Mouse (Mus musculus) frontal cortex, postnatal 14 days (tissue): ENCODE data around the gene Fosl2.

Experiments used
- DNase-seq, 2 experiments: peaks; one replicate each; pipeline ENCODE4 v3.0.0; 2022; ENCODE audit warnings: low spot score in 2 of 2

Fosl2 gene

DNA sequence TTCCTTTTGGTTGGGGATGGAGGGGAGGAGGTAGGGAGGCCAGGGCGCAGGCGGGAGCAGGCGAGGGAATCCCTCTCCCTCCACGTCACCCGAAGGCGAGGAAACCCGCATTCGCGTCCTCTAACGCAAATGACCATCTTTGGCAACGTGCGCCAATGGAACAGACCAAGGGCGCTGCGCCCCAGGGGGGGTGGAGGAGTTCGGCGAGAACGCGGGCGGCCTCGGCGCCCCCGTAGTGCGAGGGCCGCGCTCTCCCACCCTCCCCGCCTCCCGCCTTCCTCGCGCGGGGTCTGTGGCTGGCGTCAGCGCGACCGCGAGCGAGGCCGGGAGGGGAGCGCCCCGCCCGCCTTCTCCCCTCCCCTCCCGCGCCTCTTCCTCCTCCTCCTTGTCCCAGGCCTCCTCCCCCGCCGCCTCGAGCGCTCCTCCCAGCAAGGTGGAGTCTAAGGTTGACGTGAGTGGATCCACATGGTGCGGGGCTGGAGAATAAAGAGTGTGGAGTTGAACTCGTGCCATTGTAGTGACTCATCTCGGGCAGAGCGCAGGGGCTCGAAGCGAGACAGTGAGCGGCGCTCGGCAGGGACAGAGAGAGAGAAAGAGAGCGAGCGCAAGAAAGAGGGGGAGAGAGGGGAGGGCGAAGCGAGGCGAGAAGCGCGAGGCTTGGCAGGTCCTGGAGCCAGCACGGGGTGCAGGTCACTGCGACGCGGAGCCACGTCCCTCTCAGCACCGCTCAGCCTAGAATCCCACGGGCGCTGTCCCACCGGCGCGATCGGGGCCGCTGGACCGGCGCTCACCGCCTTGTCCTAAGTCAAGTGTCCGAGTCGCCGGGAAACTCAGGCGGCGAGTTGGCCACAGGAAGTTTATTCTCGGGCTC is at the start of gene Fosl2:
TSS of gene Fosl2 (plus strand) at position 466 of the 871 bp plus-strand sequence.
- peak; percentile 84 to 90 for DNase-seq

DNA sequence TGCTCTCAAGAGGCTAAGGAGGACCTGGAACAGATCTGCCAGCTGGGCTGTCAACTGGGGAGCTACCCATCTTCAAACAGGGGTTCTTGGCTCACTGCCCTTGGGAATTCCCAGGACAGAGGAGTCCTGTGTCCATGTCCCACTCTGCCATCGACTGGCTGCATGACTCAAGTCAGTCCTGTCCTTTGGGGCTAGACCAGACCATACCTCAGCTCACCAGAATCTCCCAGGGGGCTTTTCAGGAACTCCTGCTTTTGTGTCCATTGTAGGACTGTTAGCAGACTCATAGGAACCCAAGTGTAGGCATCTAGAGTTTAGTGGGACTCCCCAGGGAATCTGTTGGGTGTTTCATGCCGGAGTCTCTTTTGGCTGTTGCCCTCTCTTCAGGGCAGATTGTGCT is 49.6 kb upstream of the Fosl2 start:
- DNase-seq: no peak

DNA sequence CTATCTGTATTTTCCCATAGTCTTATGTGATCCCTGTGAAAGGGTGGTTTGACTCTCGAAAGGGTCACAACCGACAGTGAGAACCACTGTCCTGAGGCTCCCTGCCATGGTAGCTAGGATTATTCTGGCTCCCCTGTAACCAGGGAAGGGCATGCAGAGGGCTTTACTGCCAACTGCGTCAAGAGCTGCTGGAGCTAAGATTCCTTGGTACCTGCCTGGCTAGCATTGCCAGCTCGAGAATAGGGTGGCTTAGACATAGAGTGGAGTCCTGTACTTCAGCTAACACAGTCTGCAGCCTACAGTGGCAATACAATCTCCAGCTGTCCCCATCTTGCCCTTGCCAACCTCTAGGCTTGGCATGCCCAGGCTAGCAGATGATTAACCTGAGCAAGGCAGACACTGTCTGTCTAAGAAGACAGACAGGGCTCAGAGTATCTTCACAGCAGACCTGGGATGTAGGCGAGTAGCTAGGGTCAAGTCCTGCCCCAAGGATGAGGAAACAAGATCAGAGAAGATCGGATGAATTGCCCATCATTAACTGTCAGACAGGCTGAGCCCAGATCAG is 49.0 kb upstream of the Fosl2 start:
- no peak for DNase-seq

DNA sequence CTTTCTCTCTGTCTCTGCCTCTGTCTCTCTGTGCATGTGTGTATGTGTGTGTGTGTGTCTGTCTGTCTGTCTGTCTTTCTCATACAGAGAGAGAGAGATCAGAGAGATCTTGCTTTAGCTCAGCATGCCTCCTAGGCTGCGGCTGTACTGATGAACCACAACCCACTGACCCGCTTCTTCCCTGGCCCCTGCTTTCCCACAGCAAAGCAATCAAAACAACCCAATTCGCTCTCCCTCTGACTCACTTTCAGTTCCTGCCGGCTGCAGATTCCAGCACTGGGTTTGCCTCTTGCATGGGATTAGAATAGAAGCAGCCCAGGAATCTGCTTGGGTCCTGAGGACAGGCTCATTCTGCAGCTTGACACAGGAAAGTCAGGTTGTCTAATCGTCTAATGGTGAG is 46.1 kb upstream of the Fosl2 start:
- no peak for DNase-seq

DNA sequence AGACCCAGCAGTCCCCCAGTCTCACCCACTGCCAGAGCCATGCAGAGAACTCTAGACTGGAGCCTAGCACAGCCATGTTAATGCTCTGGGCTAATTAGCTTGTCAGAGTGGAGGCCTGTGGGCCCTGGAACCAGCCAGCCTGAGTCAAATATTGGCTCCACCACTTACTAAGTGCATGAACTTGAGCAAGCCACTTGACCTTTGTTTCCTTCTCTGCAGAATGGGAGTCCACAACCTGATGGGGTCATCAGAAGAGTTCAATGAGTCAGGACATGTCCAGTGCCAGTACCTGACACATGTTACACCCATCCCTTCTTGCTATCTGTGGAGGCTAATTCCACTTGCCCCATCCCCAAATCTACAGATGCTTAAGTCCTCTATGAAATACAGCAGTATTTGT is 43.3 kb upstream of the Fosl2 start:
- no peak for DNase-seq

DNA sequence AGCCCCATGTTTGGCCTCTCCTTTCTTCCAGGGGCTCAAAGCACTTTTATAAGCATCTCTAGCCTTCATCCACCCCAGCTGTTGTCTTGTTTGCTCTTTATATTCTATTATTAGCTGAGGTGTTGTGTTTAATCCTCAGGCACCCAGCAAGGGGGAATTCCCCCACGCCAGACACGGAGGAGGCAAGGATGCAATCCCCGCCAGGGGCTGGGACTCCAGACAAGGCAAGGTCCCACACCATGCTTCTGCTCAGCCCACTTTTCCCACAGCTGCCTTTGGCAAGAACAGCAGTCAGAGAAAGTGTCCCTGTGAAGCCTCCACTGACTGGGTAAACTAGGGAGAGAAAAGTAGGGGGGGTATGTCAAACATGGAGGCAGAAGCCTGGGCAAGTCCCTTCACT is 36.9 kb upstream of the Fosl2 start:
- no peak for DNase-seq

DNA sequence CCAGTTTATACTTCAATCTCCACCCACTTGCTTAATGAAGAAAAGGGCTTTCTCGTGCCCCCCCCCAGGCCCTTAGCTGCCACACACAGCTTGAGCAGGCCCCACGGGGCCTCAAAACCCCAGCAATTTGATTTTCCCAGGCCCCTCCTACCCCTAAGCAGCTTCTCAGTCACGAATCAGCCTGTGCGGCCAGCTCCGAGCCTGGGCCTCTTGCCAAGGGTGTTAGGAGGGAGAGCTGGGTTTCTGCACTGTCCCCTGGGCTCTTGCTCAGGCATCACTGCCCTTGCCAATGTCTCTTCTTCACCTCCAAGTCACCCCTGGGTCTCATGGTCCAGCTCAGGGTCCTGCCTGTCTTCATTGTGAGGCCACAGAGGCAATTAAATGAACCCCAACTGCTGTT is 33.1 kb upstream of the Fosl2 start:
- no peak for DNase-seq

DNA sequence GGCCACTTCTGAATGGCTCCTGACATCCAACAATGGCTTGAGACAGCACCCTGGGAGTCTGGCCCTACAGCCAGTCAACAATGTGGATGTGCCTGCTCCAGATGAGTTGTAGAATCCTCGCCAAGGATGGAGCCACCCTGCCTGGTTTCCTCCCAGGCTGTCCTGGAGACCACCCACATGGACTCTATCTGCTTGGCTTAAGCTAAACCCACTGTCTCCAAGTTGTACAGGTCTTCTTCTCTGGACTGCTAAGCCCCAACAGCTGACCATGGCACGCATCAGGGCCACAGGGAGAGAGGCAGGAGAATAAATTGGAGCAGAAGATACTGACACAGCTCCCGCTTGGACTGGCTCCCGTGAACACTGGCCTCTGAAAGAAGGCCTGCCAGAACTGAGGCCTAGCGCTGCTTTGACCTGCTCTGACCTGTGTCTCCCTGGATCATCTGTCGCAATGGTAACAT is 32.6 kb upstream of the Fosl2 start:
- no peak for DNase-seq

DNA sequence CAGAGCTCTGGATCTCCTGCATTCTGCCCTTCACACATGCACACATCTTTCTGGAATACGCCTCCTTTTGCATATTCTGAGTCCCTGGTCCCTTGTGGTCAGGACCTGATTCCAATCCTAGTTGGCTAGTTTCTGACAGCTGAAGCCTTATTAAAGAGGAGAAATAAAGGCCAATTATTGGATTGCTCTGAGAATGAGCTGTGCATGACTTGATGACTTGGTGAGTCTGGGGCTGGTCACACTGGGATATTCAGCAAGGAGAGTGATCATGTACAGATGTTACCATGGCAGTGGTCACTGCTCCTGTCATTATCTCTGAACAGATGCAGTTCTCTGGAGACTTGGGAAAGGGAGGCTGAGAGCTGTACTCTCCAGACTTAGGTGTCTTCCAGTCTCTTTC is 32.1 kb upstream of the Fosl2 start:
- no peak for DNase-seq

DNA sequence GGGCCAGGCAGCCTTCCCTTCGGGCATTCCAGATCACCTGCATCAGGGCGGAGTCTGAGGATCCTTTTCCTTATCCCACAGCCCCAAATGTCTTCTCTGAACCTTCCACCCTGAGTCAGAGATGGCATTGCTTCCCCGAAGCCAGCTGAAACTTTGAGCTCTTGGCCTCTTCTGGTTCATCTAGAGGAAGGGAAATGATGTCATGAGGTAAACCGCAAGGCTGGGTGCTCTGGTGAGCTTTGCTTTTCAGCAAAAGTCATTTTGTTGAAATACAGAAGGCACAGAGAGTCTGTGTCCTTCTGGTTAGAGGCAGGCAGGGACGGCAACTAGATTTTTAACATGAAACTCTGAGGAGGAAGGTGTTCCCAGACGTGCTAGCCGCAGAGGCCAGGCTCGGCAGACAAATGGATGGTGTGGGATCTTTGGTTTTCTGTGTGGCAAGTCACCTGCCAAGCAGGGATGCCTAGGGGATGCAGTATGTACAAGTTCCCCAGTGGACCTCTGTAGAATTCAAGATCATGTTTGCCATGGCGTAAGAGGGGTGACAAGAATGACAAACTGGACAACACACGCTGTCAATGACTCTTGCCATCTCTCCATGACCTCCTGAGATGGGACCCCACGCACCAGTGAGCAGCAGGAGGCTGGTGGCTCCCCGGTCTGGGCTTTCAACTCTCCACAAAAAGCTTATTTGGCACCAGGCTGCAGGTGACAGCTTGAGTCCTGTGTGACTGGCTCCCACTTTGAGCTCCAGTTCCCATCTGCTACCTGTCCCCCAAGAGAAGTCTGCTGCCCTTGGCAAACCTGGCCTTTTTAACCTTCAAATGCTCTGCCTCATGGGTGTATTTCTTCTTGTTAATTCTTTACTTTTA is 31.2 kb upstream of the Fosl2 start:
- no peak for DNase-seq

DNA sequence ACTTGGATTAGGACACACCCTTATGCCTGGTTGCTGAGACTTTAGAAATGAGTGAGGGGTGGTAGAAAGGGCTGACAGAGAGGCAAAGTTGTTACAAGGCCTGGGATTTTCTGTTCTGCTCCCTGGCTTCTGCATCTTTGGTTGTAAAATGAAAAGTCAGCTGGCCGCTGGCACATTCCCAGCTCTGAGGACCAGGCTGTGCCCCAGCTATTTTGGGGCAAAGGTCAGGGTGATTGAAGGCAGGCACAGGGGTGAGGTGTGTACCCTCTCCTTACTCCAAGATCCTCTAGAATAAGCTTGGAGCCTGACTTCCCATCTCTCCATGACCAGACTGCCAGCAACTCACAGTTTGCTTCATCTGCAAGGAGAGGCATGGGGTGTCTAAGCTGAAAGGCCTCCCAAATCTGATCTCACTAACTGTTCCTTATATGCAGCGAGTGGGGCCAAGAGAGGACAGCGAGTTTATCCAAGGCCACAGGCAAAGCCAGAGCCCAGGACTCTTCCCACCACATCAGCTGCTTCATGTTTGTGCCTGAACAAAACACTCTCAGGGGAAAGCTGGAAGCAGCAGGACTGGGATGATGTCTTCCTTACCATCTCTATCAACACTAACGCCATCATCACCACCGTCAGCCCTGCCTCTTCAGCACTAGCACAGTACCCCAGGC is 29.0 kb upstream of the Fosl2 start:
- DNase-seq: no peak

DNA sequence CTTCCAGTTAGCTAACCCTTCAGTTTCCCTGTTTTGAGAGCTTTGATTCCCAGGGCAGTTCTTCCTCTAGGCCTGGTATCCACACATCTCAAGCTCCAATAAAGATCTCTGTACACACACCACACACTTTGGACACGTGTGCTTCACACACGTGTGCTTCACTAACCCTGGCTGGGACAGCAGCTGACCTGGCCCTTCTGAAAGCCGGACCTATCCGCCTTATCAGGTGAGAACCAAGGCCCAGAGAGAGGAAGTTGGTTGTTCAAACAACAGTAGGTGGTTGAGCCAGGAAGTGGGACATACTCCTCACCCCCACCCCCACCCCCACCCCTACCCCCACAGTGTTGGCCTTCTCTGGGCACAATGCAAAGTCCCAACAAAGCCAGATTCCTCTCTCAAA is 24.9 kb upstream of the Fosl2 start:
- no peak for DNase-seq

DNA sequence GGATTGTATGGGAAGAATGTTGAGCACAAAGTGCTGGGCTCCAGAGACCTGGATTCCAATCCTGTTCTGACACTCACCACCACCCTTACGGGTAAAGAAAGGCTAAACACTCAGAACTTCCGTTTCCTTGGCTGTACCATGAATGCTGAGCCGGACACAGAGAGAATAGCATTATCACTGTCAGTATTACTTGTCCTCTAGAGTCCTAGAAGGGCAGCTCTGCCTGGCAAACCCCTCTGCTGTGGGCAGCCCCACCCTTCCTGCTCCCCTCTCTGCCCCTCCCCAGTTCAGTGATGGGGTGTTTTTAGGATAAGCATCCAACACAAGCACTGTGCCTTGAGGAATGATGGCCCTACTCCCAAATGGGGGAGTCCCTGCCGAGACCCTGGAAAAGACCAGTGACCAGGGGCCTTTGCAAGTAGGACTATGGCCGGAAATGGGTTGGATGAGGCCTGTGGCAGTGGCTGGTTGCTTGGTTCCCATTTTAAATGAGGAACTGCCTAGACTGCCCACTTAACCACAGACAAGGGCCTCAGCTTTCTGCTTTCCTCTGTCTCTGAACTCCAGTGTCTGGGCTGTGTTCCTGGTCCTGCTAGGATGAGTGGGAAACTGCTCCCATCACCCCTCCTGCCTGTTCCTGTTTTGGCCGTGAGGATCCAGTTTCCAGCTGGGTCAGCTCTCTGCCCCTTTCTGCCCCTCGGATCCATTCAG is 23.2 kb upstream of the Fosl2 start:
- DNase-seq: no peak

DNA sequence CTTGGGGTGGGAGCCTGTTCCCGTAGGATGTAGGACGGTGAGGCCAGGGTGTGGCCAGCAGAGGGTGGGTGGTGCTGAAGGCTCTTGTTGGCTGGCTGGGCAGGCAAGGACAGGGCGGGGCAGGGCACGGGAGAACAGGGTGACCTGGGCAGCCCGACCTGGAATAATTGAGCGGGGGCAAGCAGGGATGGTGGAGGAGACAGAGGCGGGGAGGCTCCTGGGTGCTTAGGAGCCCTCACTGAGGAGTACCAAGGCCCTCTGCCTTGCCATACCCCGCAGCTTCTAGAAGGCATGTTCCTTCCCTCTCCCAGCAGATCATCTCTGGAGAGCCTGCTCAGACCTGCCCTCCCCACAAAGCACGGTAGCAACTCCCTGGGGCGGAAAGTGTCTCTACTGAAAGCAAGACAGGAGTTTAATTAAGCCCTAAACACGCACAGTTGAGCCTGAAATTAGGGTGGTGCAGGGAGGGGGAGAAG is 14.7 kb upstream of the Fosl2 start:
- DNase-seq: no peak

DNA sequence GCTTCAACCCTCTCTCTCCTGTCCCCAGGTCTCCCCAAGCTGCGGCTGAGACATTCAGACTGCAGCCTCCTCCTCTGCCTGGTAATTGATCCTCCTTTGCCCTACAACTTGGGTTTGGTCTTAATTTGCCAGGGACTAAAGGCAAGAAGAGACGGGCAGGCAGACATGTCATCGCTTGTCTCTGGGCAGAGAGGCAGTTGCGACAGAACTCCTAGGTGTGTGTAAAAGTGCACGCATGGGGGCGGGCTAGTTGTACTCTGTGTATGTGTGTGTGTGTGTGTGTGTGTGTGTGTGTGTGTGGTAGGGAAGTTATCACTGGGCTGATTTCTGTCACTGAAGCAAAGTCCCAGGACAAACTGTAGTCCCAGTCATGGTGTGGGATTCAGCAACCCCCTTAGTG is 13.7 kb upstream of the Fosl2 start:
- DNase-seq: no peak

DNA sequence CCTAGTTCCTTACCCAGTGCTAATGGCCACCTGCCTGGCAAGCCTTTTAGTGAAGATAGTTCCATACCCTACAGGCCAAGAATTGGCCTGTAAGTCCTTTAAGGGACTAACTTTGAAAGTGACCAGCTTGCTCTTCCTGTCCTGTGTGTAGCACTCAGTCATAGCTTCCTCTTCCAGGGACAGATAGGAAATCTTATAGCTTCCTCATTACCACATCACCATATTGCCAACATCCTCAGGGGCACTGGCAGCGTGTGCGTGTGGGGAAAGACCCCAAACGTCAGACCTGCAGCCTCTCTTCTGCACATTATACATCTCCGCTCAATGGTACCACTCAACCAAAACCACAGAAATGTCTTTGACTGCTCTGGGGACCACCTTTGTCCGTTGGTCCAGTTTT is 13.2 kb upstream of the Fosl2 start:
- no peak for DNase-seq

DNA sequence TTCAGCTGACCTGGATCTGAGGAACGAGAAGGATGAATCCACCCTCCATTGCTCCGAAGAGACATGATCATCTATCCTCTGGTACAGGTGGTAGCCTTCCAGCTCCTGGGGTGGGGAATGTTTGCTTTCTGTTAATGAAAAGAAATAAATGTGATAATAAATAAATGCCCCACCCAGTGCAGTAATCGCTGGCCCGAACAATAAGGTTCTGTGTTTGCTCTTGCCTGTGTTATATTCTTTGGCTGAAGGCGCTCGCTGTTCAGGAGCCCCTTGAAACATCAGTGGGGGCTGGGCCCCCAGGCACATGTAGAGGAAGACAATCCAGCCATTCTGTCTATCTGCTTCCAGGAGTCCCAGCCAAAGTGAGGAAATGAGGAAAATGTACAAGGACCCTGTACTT is 10.6 kb upstream of the Fosl2 start:
- no peak for DNase-seq

DNA sequence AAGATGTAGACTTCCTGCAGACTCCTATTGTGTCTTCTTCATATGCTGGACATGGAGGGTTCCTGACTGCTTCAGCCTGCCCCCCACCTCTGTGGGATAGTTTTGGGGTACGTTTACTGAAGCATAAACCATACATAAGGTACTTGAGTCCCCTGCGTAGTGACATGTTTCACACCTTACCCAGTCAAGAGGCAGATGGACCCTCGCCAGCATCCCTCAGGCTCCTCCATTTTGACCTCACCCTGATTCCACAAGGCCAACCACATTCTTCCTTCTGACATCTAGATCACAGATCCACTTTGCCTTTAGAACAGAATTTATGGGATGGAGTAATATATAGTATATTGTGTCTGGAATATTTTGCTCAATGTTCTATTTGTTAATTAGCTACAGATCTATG is 8.4 kb upstream of the Fosl2 start:
- no peak for DNase-seq

DNA sequence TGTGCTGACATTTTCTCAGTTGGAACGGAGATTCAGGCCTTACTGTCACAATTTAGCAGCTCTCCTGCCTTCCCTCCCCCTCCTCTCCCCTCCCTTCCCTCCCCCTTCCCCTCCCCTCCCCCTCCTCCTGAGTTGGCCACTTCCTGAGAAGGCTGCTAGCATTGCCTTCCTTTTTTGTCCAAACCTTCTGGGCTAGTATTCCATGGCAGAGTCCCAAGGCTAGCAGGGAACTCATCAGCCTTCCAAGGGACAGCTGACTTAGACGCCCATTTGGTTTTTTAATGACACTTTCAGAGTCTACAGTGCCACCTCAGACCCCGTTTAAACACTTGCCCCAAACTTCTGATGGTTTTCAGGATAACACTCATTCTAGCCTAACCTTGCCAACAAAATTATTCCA is 7.7 kb upstream of the Fosl2 start:
- DNase-seq: no peak

DNA sequence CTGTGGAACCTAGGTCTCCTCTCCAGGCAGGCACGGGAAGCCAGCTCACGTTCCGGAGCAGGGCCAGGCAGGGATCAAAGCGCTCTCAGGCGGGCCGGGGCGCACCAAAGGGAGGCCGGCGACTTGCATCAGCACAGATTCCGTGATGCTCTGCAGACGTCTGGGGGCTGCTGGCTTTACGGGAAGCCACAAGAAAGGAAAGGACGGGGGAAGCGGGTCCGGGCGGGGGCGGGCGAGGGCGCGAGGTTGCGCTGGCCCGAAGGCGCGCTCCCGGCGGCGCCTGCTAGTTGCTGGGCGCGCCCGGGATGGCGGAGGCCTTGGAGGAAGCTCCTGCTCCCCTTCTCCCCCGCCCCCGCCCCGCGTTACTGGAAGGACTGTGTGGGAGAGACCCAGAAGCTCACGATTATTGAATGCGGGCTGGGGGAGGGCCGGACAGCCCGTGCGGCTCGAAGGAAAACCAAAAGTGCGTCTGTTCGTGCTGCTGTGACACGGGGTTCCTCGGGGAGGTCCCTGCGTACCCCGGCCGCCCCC is 2.6 kb upstream of the Fosl2 start:
- DNase-seq: peak; percentile 27 to 46

DNA sequence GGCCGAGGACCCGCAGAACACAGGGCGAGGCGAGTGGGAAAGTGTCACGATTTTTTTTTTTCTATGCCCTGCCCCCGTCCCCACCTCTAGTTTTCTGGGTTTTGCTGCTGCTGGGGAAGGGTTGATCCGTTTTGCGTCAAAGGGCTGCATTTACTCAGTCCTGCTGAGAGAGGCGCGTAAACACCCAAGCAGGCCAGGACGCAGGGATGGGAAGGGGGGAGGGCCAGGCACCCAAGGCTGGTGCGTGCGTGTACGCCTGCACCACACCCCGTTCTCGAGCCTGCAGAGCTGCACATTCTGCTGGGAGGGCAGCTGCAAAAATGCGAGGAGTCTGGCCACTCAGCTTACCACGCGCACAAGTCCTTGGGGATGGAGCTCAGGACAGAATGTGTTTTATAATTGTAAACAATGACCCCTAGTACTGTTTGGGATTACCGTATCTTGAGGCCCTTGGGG is 2.0 kb upstream of the Fosl2 start:
- peak; percentile 61 to 65 for DNase-seq
